In genomic region chr10:63653571-63653970, GRCm38 (mm10) we compare ENCODE assay signal across 13 mouse cellular contexts.
A peak's percentile ranks its signal among the peaks of the same experiment; 100 is the strongest.
DNase-seq lines count a peak whose midpoint lies in the region.
"Had no signal": no experiment of that assay in that cellular context is flagged by ENCODE, and none has a peak within 500 bp of the region (broad histone marks: within the 10 kb centered on the region; RNA-seq: fewer than 3 reads in every experiment).

No protein-coding gene starts in this region.

- peak; percentile 51 for DNase-seq in cerebellum, adult 11 months
- peak; percentile 74 to 75 for DNase-seq in cerebellum, adult 18-20 months
- DNase-seq in cerebellum, adult 9-11 months: peak; percentile 77
- peak; percentile 72 to 75 for DNase-seq in cerebellum, postnatal 36 days
- no peak for DNase-seq in kidney, postnatal 36 days
- DNase-seq in heart, postnatal 25 days (ENCODE audit: low spot score): no peak
- DNase-seq in spleen, adult 12 weeks (ENCODE audit: low spot score): no peak
- DNase-seq: adrenal gland, adult 2 months; adrenal gland, postnatal 25 days; gastrocnemius, postnatal 14 days; heart, adult 2 months; heart, postnatal 36 days; kidney, adult 8-10 months had no signal

- intact Hi-C loops in heart, postnatal 25 days (cut with DNase I): no loop called here

Comparison
In these comparisons a context has a peak if more than half of its experiments do, and no peak if none do; other contexts are left out.
1. DNase-seq: peak in cerebellum, adult 11 months (single experiment), cerebellum, adult 18-20 months (2 of 2), cerebellum, adult 9-11 months (single experiment) and cerebellum, postnatal 36 days (2 of 2); none in kidney, postnatal 36 days (0 of 2), heart, postnatal 25 days (single experiment) and spleen, adult 12 weeks (single experiment).